Mouse (Mus musculus): ENCODE measurements around the gene Rbm5. TPM values are rescaled to one million over a fixed set of nuclear protein-coding genes. Genes with fewer than 3 reads are reported as not detected.

Rbm5 gene
- polyA plus RNA-seq (2012; rRNA removed), result 40.9 and 42.4 TPM in 2 replicates

DNA sequence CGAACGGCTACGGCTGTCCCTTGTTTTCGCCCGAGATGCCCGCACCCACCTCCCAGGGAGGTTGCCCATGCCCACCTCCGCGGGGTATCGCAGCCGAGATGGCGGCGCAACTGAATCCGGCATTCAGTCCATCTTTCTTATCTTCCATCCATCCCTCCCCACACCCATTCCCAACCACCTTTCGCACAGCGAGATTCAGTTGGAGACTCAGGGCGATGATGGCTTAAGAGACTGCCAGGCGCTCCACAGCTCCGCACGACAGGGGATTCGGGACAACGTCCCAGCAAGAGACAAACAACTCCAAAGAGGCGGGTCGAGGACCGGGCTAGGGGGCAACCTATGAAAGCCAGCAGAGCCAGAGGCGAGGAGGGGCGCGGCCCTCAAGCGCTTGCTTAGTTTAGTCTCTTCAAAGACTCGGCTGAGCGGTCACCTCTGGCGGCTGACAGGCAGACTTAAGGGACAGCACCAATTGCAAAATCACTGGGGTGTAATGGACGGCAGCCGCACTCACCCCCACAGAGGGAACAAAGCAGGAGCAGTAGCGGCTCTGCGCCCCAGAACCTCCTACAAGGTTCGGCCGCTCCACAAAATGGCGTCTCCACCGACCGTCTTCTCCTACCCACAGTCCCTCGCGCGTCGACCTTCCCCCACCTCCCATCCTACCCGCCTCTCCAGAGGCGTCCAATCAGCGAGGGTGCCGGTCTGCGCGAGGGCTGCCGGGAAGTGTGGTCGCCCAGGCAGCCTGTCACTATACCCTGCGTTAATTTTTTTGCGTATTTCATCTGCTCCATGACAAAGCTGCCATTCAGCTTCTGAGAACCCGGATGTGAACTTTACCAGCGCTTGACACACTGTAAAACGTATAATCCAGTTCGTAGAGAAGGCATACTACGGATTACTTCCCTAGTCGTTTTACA lies at the start of gene Rbm5:
Gene Rbm5 (minus strand): TSS at position 623 of the 917 bp plus-strand sequence.

DNA sequence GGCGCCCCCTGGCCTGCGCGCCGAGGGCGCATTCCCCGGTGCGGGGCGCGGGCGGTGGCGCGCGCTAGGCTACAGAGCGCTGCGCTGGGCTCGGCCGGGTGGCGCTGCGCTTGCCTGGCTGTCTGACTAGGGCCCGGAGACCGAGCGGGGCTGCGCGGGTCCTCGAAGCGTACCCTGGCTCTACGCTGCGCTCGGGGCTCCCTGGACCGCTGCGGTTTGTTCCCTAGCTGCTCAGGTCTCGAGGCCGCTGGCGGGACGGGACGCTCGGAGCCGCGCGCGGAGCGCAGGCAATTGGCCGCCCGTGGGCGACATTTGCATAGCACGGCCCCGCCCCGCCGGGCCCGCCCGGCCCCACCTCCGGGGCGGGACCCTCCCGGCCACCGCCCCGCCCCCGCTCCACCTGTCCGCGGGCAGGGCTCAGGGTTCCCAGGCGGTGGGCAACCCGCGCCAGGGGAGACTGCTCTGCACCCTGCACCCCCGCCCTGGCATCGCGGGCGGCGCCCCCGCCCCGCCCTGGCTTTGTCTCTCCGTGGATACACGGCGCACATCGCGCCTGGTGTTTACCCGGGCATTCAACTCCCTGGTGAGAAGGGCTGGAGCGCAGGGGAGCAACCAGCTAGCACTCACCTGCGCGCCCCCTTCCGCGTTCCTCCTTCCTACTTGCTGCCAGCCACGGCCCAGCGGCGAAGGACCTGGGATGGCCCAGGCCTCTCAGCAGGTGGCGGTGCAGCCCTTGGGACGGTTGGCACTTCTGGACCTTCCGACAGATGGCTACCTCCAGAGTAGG lies 60.9 kb downstream of the Rbm5 start, which contains the start of gene Sema3f:
Gene Sema3f (minus strand): TSS at position 779 of the 787 bp plus-strand sequence.

Other genes with a start within 250 kb of the Rbm5 start
- gene Tmem115, start 237.1 kb downstream of the Rbm5 start, polyA plus RNA-seq (2012; rRNA removed), result 73.8 and 95.5 TPM in 2 replicates
- gene Cyb561d2, start 228.8 kb downstream of the Rbm5 start, polyA plus RNA-seq (2012; rRNA removed), result 37.4 and 58.8 TPM in 2 replicates
- gene Nprl2, start 228.8 kb downstream of the Rbm5 start, polyA plus RNA-seq (2012; rRNA removed), result 26.5 and 29.3 TPM in 2 replicates
- 0.41 and 0.65 TPM in 2 replicates for gene Zmynd10, start 223.7 kb downstream of the Rbm5 start, polyA plus RNA-seq (2012; rRNA removed)
- gene Rassf1, start 219.4 kb downstream of the Rbm5 start, polyA plus RNA-seq (2012; rRNA removed), result 27.3 and 28.5 TPM in 2 replicates
- gene Tusc2, start 207.7 kb downstream of the Rbm5 start, polyA plus RNA-seq (2012; rRNA removed), result 78.3 and 101 TPM in 2 replicates
- gene Hyal2, start 203.1 kb downstream of the Rbm5 start, polyA plus RNA-seq (2012; rRNA removed), result 91.7 and 94.5 TPM in 2 replicates
- 4.4 and 5.2 TPM in 2 replicates for gene Hyal1, start 194.1 kb downstream of the Rbm5 start, polyA plus RNA-seq (2012; rRNA removed)
- gene Naa80, start 192.1 kb downstream of the Rbm5 start, polyA plus RNA-seq (2012; rRNA removed), result 53.5 and 65.8 TPM in 2 replicates
- gene Hyal3, start 190.2 kb downstream of the Rbm5 start, polyA plus RNA-seq (2012; rRNA removed), result 0.96 and 0.98 TPM in 2 replicates
- 62.5 and 65.0 TPM in 2 replicates for gene Ifrd2, start 183.4 kb downstream of the Rbm5 start, polyA plus RNA-seq (2012; rRNA removed)
- gene Sema3b, start 161.8 kb downstream of the Rbm5 start, polyA plus RNA-seq (2012; rRNA removed), result 93.4 and 98.5 TPM in 2 replicates
- 562 and 599 TPM in 2 replicates for gene Gnai2, start 135.6 kb downstream of the Rbm5 start, polyA plus RNA-seq (2012; rRNA removed)
- gene Slc38a3, start 101.5 kb downstream of the Rbm5 start, polyA plus RNA-seq (2012; rRNA removed), result 0.81 and 7.5 TPM in 2 replicates
- 0.14 TPM in 1 of 2 replicates, not detected in the other for gene Gnat1, start 91.3 kb downstream of the Rbm5 start, polyA plus RNA-seq (2012; rRNA removed)
- 76.2 and 89.6 TPM in 2 replicates for gene Sema3f, start 60.5 kb downstream of the Rbm5 start, polyA plus RNA-seq (2012; rRNA removed)
- 9.4 and 10.8 TPM in 2 replicates for gene Rbm6, start 102.2 kb upstream of the Rbm5 start, polyA plus RNA-seq (2012; rRNA removed)
- 81.4 and 99.9 TPM in 2 replicates for gene Mon1a, start 117.2 kb upstream of the Rbm5 start, polyA plus RNA-seq (2012; rRNA removed)
- gene Mst1r, start 135.9 kb upstream of the Rbm5 start, polyA plus RNA-seq (2012; rRNA removed), result 114 and 117 TPM in 2 replicates
- 0.02 TPM in 1 of 2 replicates, not detected in the other for gene Actl11, start 157.5 kb upstream of the Rbm5 start, polyA plus RNA-seq (2012; rRNA removed)
- 0.03 TPM in 1 of 2 replicates, not detected in the other for gene Camkv, start 164.7 kb upstream of the Rbm5 start, polyA plus RNA-seq (2012; rRNA removed)
- gene Traip, start 179.1 kb upstream of the Rbm5 start, polyA plus RNA-seq (2012; rRNA removed), result 1.1 and 3.8 TPM in 2 replicates
- 53.4 and 66.2 TPM in 2 replicates for gene Uba7, start 204.5 kb upstream of the Rbm5 start, polyA plus RNA-seq (2012; rRNA removed)
- gene Gm20661, start 212.1 kb upstream of the Rbm5 start, polyA plus RNA-seq (2012; rRNA removed), result 0.10 TPM in 1 of 2 replicates, not detected in the other
- gene Inka1, start 214.9 kb upstream of the Rbm5 start, polyA plus RNA-seq (2012; rRNA removed), result 4.4 and 6.8 TPM in 2 replicates
- 0.35 and 1.2 TPM in 2 replicates for gene Cdhr4, start 221.5 kb upstream of the Rbm5 start, polyA plus RNA-seq (2012; rRNA removed)
- 0.93 and 1.1 TPM in 2 replicates for gene Gm20662, start 225.4 kb upstream of the Rbm5 start, polyA plus RNA-seq (2012; rRNA removed)
- gene Ip6k1, start 231.5 kb upstream of the Rbm5 start, polyA plus RNA-seq (2012; rRNA removed), result 112 and 139 TPM in 2 replicates